Mouse (Mus musculus) ES-E14 (cell line): ENCODE measurements around the gene Ezh1.

ENCODE experiments used
- MAFK ChIP-seq: IDR thresholded peaks from 2 replicates; pipeline ENCODE4 v1.6.1; 2014; ENCODE audit warnings: mild to moderate bottlenecking, low read depth, low read length, inconsistent platforms; ENCODE audit not compliant: insufficient read depth
- ZC3H11A ChIP-seq: IDR thresholded peaks from 2 replicates; pipeline ENCODE4 v1.6.1; 2012; ENCODE audit warnings: low read depth, mild to moderate bottlenecking, inconsistent platforms, low read length, borderline replicate concordance
- ZNF384 ChIP-seq: IDR thresholded peaks from 2 replicates; pipeline ENCODE4 v1.6.1; 2012; ENCODE audit warnings: low read depth, low read length, inconsistent platforms

DNA sequence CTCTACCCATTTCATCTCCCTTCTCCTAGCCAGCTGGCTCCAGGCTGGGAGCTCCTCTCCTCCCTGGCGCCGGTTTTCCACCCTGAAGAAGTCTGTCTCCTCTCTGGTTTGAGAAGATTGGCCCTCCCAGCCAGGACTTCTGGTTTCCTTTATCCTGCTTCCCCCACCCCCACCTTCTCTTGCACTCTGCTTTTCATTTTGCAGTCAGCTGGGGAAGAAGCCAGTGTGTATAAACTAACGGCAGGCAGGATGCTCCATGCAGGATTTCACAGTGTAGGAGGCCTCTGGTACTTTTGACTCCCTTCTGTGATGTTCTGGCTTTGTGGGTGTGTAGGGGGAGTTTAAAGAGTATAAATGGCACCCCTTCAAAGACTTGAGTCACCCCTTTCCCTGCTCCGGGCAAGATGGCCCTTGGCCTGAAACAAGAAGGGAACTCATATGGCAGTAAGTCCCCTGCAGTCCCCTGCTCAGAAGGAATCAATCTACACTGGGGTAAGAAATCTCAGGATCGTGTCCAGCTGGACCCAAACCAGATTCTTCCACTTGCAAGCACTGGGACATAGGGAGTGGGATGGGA is 11.9 kb upstream of the Ezh1 start:
- TF ChIP-seq ZC3H11A (no peak), ZNF384 (no peak), MAFK (no peak)
